Mouse (Mus musculus) urinary bladder, adult 2 months (tissue): ENCODE results near the gene Gmfb. TPM values are rescaled to one million over a fixed set of nuclear protein-coding genes. Genes with fewer than 3 reads are reported as not detected.

ENCODE experiments used
- polyA plus RNA-seq: library from polyadenylated mRNA; depleted of rRNA; stranded (reverse); fragments of >200 nt; gene quantifications from 2 replicates; pipeline ENCODE4 v1.2.3, GENCODE M21; 2012; rRNA removed

Gmfb gene
- polyA plus RNA-seq, 1 experiment = 47.1 TPM

Other genes starting within 250 kb of the Gmfb start
- 2.0 and 2.2 TPM in 2 replicates for gene Cdkn3, start 61.7 kb downstream of the Gmfb start, polyA plus RNA-seq
- 74.6 and 77.4 TPM in 2 replicates for gene Cnih1, start 33.8 kb downstream of the Gmfb start, polyA plus RNA-seq
- 47.0 and 50.5 TPM in 2 replicates for gene Cgrrf1, start 9.9 kb upstream of the Gmfb start, polyA plus RNA-seq
- gene Samd4, start 60.6 kb upstream of the Gmfb start, polyA plus RNA-seq = 28.6 and 33.4 TPM in 2 replicates